Mouse (Mus musculus) embryonic fibroblast, embryonic 13.5 days (primary cell): Measurements from ENCODE around the gene Mocs1. TPM values are rescaled to one million over a fixed set of nuclear protein-coding genes. Genes with fewer than 3 reads are reported as not detected.
"Not testable (repeated sequence)": the region's sequence is repeated elsewhere in the genome, so short reads cannot be mapped to it uniquely, and the experiment has no call there.

ENCODE experiments used
- H3K27ac ChIP-seq: 2 replicates; pipeline ENCODE4 v1.5.1; 2012; ENCODE audit warnings: low read length, control low read depth, inconsistent platforms; ENCODE audit not compliant: insufficient read depth
- H3K4me1 ChIP-seq: 2 replicates; pipeline ENCODE4 v1.6.1; 2011; ENCODE audit warnings: low read length; ENCODE audit not compliant: control insufficient read depth, insufficient read depth
- H3K4me3 ChIP-seq: 2 replicates; pipeline ENCODE4 v1.5.1; 2011; ENCODE audit warnings: mild to moderate bottlenecking, control low read depth, low read length; ENCODE audit not compliant: insufficient read depth
- CTCF ChIP-seq: IDR thresholded peaks from 2 replicates; pipeline ENCODE4 v1.5.1; 2011; ENCODE audit warnings: mild to moderate bottlenecking, control low read depth, low read length, moderate library complexity, borderline replicate concordance; ENCODE audit not compliant: insufficient read depth
- POLR2A ChIP-seq: IDR thresholded peaks from 2 replicates; pipeline ENCODE4 v1.6.1; 2011; ENCODE audit warnings: low read depth, mild to moderate bottlenecking, control low read depth, low read length, moderate library complexity
- polyA plus RNA-seq: library from polyadenylated mRNA; stranded (reverse); fragments of >200 nt; gene quantifications from 2 replicates; pipeline ENCODE4 v1.2.4, GENCODE M21; 2011; ENCODE audit warnings: low read depth; ENCODE audit not compliant: missing spikeins, insufficient read length

Gene Mocs1
- polyA plus RNA-seq, 1 experiment: 18.5 TPM

DNA sequence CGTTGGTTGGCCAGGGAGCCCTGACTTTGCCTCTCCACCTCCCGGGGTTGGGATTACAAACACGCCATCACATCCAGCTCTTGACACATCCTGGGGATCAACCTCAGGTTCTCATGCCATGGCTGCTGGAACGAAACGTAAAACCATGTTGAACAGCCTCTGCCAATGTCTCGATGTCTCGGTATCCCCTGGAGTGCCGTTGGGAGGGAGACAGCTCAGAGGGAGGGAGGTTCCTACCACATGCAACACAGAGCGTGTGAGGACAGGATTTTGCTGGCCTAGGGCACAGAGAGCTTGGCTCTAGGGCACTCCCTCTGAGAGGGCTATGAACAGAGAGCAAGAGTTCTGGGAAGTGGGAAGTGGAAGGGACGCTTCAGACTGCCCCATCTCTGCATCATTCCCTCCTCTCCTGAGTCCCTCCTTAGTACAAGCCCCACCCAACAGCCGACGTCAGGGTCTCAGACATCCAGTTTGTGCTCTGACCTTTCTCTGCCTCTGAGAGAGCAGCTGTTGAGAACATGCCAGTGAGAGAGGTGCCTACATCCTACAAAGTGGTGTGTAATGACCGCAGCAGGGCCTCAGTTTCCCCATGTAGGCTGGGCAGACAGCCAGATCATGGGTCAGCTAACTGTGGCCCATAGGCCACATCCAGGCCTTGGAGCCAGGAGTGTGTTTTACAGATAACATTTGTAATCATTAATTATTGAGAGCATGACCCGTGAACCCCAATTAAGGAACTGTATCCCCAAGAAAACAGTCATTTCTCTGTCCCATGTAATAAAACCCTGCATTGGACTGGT lies 12.4 kb downstream of the Mocs1 start:
- Histone ChIP-seq H3K27ac (no peak overlapping the region), H3K4me3 (no peak overlapping the region), H3K4me1 (no peaks in the 10 kb centered on the region)
- no peak for TF ChIP-seq CTCF
- TF ChIP-seq POLR2A: no peak

DNA sequence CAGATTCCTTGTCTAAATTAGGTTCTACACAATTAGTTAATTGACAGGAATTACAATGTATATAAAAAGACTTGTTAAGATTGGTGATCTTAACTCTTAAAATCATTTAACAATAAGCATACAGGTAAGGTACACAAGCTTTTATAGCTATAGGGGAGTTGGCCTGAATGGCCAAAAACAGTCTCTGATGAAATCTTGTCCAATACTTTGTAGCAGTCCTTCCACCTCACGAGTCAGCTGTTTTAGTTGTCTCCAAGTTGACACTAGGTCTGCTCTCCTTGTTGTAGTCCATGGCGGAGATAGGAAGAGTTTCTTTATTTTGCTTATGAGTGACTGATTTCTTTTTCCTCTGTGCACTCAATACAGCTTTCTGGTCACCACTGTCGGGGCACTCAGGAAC lies 14.7 kb downstream of the Mocs1 start:
- H3K4me1 ChIP-seq, H3K4me3 ChIP-seq, H3K27ac ChIP-seq: not testable (repeated sequence)

DNA sequence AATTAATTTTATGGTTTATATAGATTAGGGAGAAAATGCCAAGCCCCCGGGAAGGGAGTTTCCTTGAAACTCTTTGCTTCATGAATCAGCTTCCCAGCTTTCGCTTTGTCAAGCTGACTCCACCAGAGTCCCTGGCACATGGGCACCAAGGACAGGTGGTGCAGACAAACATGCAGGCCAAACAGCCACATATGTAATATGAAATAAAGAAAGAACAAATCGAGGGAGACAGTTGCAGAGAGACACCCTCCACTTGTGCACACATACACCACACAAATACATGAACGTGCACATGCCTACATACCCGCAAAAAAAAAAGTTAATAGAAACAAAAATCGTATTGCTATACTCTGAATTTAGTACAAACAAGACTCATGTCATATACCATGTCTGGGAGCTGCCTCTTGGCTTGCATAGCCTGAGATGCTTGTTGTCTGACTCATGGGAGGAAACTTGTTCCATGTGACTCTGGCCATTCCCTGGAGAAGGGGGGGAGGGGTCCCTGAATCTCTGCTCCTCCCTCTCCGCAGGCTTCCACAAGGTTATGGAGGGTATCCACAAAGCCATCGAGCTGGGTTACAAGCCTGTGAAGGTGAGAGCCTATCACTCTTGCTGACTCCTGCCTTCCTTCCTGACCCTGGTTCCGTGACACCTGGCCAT lies 20.5 kb downstream of the Mocs1 start:
- TF ChIP-seq CTCF: no peak
- TF ChIP-seq POLR2A: no peak
- Histone ChIP-seq H3K4me3 (no peak overlapping the region), H3K27ac (peak overlapping the region; percentile 86), H3K4me1 (peaks cover 5% of the 10 kb centered on the region)

DNA sequence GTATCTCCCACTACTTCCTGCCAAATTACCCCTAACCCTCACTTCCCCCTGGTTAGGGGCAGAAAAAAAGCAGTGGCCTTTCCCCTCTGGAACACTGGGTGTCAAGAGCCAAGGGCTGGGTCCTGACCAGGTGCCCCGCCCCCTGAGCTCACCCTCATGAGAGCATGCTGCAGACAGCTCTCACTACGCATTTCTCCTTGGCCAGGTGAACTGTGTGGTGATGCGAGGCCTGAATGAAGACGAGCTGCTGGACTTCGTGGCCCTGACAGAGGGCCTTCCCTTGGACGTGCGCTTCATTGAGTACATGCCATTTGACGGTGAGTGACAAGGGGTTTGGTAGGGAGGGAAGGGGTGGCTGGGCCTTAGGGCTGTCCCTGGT lies 21.1 kb downstream of the Mocs1 start:
- Histone ChIP-seq H3K27ac (peak overlapping the region; percentile 21; the same call in 1 of the 2 replicates), H3K4me1 (peaks cover 5% of the 10 kb centered on the region), H3K4me3 (no peak overlapping the region)
- TF ChIP-seq CTCF: no peak
- no peak for TF ChIP-seq POLR2A

DNA sequence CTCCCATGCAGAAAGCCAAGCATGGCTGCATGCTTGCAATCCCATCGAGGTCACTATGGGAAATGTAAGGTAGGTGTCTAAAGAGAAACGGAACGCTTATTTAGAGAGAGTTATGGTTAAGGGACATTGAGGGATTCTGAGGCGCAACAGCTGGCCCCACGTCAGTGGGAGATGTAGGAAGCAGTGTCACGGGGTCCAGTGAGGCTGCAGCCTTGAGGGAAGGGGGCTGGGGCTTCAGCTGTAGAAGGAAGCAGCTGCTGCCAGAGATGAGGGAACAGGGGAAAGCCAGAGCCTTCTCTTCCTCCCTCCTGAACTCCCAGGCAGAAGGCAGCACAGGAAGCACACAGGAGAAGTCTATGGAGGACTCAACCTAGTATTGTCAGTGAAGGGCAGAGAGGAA lies 22.8 kb downstream of the Mocs1 start:
- TF ChIP-seq CTCF (no peak), POLR2A (no peak)
- Histone ChIP-seq H3K4me1 (peaks cover 5% of the 10 kb centered on the region), H3K27ac (no peak overlapping the region), H3K4me3 (no peak overlapping the region)

DNA sequence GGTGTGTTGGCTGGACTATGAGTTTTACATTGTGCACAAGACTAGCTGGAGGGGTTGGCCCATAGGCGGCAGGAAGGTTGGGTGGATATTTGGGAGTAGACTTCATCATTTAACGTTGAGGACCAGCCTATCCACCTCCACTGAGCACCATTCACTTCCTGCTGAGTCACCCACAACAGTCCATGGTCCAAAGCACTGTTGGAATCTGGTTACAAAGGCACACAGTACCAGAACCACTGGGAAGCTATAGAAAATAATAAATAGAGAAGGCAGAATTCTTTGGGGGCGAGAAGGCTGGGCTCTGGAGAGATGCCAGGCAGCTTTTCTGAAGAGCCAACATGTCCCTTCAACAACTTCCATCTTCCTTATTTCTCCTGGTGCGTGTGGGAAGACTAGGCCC lies 28.2 kb downstream of the Mocs1 start:
- Histone ChIP-seq H3K27ac (peak overlapping the region; percentile 59), H3K4me1 (0 out of 2 replicates have a peak, but pooled peaks cover 4% of the 10 kb centered on the region), H3K4me3 (no peak overlapping the region)
- TF ChIP-seq POLR2A (no peak), CTCF (no peak)

DNA sequence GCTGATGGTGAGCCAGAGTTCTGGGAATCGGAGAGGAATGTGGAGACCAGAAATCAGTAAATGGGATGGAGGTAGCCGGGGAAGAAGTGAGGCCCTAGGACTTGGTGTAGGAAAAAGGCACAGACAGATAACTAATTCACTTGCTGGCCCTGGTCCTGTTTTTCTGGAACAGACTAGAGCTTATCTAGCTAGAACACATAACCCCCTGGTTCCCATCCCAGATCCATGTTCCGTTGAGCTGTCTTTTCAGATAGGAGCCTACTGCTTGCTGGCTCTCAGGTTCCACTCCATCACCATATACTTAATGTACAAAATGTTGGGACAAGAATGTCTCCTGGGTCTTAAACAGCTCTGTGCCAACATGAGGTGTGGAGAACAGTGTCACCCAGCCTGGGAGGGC lies 29.7 kb downstream of the Mocs1 start:
- no peak overlapping the region for H3K27ac ChIP-seq
- TF ChIP-seq CTCF: no peak
- TF ChIP-seq POLR2A: no peak
- 0 out of 2 replicates have a peak, but pooled peaks cover 4% of the 10 kb centered on the region for H3K4me1 ChIP-seq
- H3K4me3 ChIP-seq: no peak overlapping the region

DNA sequence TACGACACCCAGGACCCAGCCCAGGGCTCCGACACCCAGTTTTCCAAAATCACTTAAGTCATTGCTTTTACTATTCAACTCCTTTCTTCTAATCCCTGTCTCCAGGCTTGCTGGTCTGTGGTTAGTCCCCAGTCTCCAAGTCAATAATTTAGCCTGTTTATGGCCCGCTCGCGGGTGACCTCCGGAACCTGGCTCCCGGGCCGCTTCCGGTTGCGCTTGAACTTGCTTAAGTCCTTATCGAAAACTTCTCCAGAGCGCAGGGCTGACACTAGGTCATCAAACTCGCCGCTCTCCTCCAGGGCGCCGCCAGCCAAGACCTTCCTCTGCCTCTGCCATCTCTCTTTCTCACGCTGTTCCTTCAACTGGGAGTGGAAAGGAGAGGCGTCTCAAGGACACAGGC lies 30.2 kb downstream of the Mocs1 start:
- 0 out of 2 replicates have a peak, but pooled peaks cover 4% of the 10 kb centered on the region for H3K4me1 ChIP-seq
- no peak overlapping the region for H3K4me3 ChIP-seq
- TF ChIP-seq POLR2A: no peak
- no peak for TF ChIP-seq CTCF
- H3K27ac ChIP-seq: no peak overlapping the region

DNA sequence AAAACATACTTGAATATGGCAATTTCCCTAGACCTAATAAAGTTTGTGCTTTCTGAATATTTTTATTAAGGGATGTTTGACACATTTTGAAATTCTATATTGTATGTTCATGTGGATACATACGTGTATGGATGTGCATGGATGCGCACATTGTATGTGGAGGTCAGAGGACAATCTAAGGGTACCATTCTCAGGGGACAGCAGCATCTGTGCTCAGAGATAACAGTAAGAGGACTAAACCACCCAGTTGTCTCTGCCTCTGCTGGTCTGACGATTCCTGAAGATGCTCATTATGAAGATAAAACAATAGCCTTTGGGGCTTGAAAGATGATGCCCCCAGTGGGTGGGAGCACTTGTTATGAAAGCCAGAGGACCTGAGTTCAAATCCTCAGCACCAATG lies 36.7 kb downstream of the Mocs1 start:
- H3K4me3 ChIP-seq: no peak overlapping the region
- no peak for TF ChIP-seq CTCF
- no peak for TF ChIP-seq POLR2A
- H3K4me1 ChIP-seq: no peaks in the 10 kb centered on the region
- H3K27ac ChIP-seq: no peak overlapping the region

DNA sequence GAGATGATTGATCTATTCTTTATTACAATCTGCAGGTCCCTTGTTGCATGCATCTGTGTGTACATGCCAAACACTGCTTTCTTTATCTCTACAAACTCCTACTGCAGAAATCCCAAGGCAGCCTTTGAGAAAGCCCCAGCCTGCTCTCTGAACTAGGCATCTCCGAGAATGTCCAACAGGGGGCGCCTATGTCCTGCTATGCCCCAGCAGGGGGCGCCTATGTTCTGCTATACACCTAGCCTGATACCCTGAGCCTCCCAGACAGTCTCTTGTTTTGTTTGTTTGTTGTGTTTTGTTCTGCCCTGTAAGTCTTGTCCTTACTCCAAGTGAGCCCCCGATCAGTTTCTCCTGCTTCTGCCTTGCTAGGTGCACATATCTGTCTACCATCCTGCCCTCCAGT lies 40.1 kb downstream of the Mocs1 start:
- TF ChIP-seq POLR2A (no peak), CTCF (peak; percentile 58)
- H3K27ac ChIP-seq: no peak overlapping the region

DNA sequence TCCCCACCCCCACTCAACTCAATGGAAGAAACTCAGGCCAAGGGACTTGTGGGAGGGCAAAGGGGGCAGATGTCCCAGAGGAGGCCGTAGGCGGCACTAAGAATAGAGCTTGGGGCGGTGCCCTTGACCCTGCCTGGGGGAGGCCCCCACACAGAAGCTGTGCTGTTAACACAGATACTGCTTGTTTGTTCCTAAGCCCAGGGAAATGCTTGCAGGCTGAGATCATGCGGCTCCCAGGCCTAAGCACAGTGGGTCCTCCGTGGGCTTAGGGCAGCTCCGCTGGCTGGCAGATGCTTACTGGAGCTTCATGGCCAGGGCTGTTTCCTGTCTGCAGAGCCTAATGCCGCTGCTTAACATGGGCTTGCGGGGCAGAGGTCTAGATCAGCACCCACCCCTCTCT lies 44.5 kb downstream of the Mocs1 start:
- H3K27ac ChIP-seq: peak overlapping the region; percentile 17; the same call in 1 of the 2 replicates
- H3K4me1 ChIP-seq: peaks cover 16% of the 10 kb centered on the region; the same call in 1 of the 2 replicates
- H3K4me3 ChIP-seq: no peak overlapping the region
- TF ChIP-seq CTCF (no peak), POLR2A (no peak)

More for the DNA sequence above, 40.1 kb downstream of the Mocs1 start:
- Histone ChIP-seq H3K4me1 (no peaks in the 10 kb centered on the region), H3K4me3 (no peak overlapping the region)
